Mouse (Mus musculus): ENCODE results near the gene Mfap3l. TPM values are rescaled to one million over a fixed set of nuclear protein-coding genes. Genes with fewer than 3 reads are reported as not detected.

Gene Mfap3l
- polyA plus RNA-seq, 2 experiments = 0.24 to 0.30 TPM

DNA sequence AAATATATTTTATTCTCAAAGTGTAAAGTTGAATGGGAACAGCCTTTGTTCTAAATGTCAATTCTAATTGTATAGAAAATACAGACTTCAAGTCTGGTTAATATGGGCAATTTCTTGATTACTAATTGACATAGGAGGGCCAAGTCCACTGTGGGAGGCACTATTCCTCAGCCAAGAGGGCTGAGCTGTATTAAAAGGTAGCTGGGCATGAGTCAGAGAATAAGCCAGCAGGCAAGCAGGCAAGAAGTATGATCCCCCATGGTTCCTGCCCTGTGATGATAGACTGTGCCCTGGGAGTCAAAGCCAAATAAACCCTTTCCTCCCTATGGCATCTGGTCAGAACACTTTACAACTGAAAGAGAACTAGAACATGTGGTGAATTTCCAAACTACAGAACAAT, 3.2 kb downstream of the Mfap3l start:
- H3K4me3 ChIP-seq (ENCODE audit: insufficient read depth in 1 of 2, low read depth in 2 of 2, low read length in 2 of 2) = no peak overlapping the region
- no peak for TF ChIP-seq EP300 (IDR thresholded peaks at IDR 0.05; ENCODE audit: low read depth)
- no peak for TF ChIP-seq CTCF (IDR thresholded peaks at IDR 0.05; ENCODE audit: low read depth)
- no peaks in the 10 kb centered on the region for H3K36me3 ChIP-seq (replicated peaks; ENCODE audit: control insufficient read depth, insufficient read depth, low read depth)
- no peaks in the 10 kb centered on the region for H3K9me3 ChIP-seq (ENCODE audit: control insufficient read depth, low read length)
- no peak overlapping the region for H3K27ac ChIP-seq
- H3K4me1 ChIP-seq (replicated peaks; ENCODE audit: control insufficient read depth in 2 of 2, insufficient read depth in 2 of 2, low read length in 1 of 2) = peaks cover 0 to 3% of the 10 kb centered on the region in 2 experiments; a peak in 2 of 4 replicates
- no peak overlapping the region for H3K9ac ChIP-seq (replicated peaks)
- H3K4me2 ChIP-seq (ENCODE audit: low read depth) = no peak overlapping the region
- ATAC-seq (ENCODE audit: insufficient read depth) = no peak
- H3K27me3 ChIP-seq (ENCODE audit: control insufficient read depth, insufficient read depth, low read length) = peaks cover 11% of the 10 kb centered on the region
- no peak for DNase-seq (ENCODE audit: low read depth in 3 of 3, low spot score in 3 of 3)

DNA sequence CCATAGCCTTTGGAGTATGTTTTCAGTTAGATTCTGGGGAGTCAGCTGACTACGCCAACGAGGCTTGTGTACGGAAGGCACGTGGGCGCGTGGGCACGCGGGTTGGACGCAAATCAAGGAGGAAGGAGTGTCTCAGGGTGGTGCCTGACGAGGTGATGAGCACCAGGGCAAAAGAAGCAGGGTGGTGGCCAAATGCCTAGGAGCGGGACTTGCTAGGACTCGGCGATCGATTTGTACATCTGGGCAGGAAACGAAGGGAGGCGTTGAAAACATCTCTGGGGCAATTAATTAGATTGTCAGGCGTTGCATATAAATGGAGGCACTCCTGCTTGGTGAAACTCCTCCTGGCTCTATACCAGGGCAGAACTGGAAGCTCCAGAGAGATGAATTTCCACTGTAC, 7.4 kb downstream of the Mfap3l start:
- H3K36me3 ChIP-seq (replicated peaks; ENCODE audit: control insufficient read depth, insufficient read depth, low read depth) = no peaks in the 10 kb centered on the region
- H3K27ac ChIP-seq = no peak overlapping the region
- 78% methylated on average over 17 of the region's 17 CpGs for WGBS (ENCODE audit: insufficient replicate concordance)
- H3K9ac ChIP-seq (replicated peaks) = no peak overlapping the region
- no peak overlapping the region for H3K4me3 ChIP-seq (ENCODE audit: insufficient read depth in 1 of 2, low read depth in 2 of 2, low read length in 2 of 2)
- H3K4me1 ChIP-seq (replicated peaks; ENCODE audit: control insufficient read depth in 2 of 2, insufficient read depth in 2 of 2, low read length in 1 of 2) = no peaks in the 10 kb centered on the region
- ATAC-seq (ENCODE audit: insufficient read depth) = no peak
- TF ChIP-seq CTCF (IDR thresholded peaks at IDR 0.05; ENCODE audit: low read depth) = no peak
- TF ChIP-seq EP300 (IDR thresholded peaks at IDR 0.05; ENCODE audit: low read depth) = no peak
- H3K4me2 ChIP-seq (ENCODE audit: low read depth) = no peak overlapping the region
- no peak for DNase-seq (ENCODE audit: low read depth in 3 of 3, low spot score in 3 of 3)
- H3K27me3 ChIP-seq (ENCODE audit: control insufficient read depth, insufficient read depth, low read length) = no peaks in the 10 kb centered on the region
- no peaks in the 10 kb centered on the region for H3K9me3 ChIP-seq (ENCODE audit: control insufficient read depth, low read length)

DNA sequence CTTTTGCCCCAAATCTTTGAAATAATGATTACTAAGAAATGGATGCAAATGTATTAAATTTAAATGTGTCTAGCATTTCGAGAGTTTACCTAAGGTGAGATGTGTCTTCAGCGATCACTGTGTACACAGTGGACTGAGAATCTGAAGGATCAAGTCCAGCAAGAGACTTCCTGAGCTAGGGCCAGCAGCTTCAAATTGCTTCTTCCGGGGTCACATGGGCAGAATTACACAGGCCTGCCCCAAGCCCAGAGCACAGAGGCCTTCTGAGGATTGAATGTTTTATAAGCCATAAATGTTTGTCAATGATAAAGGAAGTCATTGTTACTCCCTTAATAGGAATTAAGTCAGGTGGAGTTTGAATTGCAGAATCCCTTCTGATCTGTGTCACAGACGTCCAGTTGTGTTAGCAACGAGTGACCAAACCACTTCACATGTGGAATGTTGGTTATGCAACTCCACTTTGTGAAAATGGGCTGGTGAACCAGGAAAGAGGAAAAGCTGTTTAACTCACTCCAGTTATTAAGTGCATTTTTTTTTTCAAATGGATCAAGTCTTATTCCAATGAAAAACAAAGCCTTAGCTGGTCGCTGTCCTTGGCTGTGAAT, 10.9 kb downstream of the Mfap3l start:
- Histone ChIP-seq H3K27ac (no peak overlapping the region), H3K9me3 (ENCODE audit: control insufficient read depth, low read length) (no peaks in the 10 kb centered on the region), H3K4me2 (ENCODE audit: low read depth) (no peak overlapping the region), H3K4me3 (ENCODE audit: insufficient read depth in 1 of 2, low read depth in 2 of 2, low read length in 2 of 2) (no peak overlapping the region), H3K36me3 (replicated peaks; ENCODE audit: control insufficient read depth, insufficient read depth, low read depth) (no peaks in the 10 kb centered on the region), H3K27me3 (ENCODE audit: control insufficient read depth, insufficient read depth, low read length) (no peaks in the 10 kb centered on the region), H3K4me1 (replicated peaks; ENCODE audit: control insufficient read depth in 2 of 2, insufficient read depth in 2 of 2, low read length in 1 of 2) (no peaks in the 10 kb centered on the region), H3K9ac (replicated peaks) (no peak overlapping the region)
- TF ChIP-seq CTCF (IDR thresholded peaks at IDR 0.05; ENCODE audit: low read depth) (no peak), EP300 (IDR thresholded peaks at IDR 0.05; ENCODE audit: low read depth) (no peak)
- no peak for ATAC-seq (ENCODE audit: insufficient read depth)
- DNase-seq (ENCODE audit: low read depth in 3 of 3, low spot score in 3 of 3) = no peak
- 60% methylated on average over 6 of the region's 6 CpGs for WGBS (ENCODE audit: insufficient replicate concordance)

DNA sequence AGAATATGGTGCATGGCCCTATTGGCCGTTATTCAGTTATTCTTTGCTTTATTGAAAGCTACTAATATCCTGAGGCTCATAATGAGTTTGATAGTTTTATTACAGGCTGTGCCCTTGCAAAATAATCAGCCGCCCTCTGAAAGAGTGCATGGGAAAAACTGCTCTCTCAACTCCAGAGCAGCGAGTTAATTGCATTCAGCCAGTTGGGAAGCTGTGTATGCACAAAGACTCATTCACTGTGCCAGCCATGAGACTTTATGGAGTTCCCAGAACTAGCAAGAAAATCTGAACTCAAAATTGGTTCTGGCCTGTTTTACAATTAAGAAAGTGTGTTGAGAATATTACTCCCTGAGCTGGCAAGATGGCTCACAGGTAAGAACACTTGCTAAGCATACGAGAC, 12.5 kb downstream of the Mfap3l start:
- Histone ChIP-seq H3K9me3 (ENCODE audit: control insufficient read depth, low read length) (no peaks in the 10 kb centered on the region), H3K4me2 (ENCODE audit: low read depth) (no peak overlapping the region), H3K27ac (no peak overlapping the region), H3K9ac (replicated peaks) (no peak overlapping the region), H3K36me3 (replicated peaks; ENCODE audit: control insufficient read depth, insufficient read depth, low read depth) (no peaks in the 10 kb centered on the region), H3K4me3 (ENCODE audit: insufficient read depth in 1 of 2, low read depth in 2 of 2, low read length in 2 of 2) (no peak overlapping the region), H3K27me3 (ENCODE audit: control insufficient read depth, insufficient read depth, low read length) (no peaks in the 10 kb centered on the region), H3K4me1 (replicated peaks; ENCODE audit: control insufficient read depth in 2 of 2, insufficient read depth in 2 of 2, low read length in 1 of 2) (no peaks in the 10 kb centered on the region)
- ATAC-seq (ENCODE audit: insufficient read depth) (no peak), DNase-seq (ENCODE audit: low read depth in 3 of 3, low spot score in 3 of 3) (no peak)
- TF ChIP-seq EP300 (IDR thresholded peaks at IDR 0.05; ENCODE audit: low read depth) (no peak), CTCF (IDR thresholded peaks at IDR 0.05; ENCODE audit: low read depth) (no peak)
- 51% methylated on average over 4 of the region's 4 CpGs for WGBS (ENCODE audit: insufficient replicate concordance)

DNA sequence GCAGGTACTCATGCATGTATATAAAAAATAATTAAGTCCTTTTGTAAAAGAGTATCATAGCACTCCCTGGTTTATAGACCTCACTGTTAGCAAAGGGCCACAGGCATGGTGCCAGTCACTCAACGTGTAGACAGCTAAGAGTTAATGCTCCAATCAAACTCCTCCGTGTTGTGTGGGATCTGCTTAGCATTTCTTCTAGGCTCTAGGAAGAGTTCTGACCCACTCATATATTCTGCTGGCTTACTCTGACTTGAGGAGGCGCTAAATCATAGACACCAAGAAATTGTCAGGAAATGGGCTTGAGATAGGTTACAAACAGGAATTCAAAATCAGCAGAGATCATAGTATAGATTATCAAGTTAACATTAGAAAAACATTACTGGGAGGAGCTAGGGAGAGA, 13.3 kb downstream of the Mfap3l start:
- Histone ChIP-seq H3K9me3 (ENCODE audit: control insufficient read depth, low read length) (no peaks in the 10 kb centered on the region), H3K4me2 (ENCODE audit: low read depth) (no peak overlapping the region), H3K9ac (replicated peaks) (no peak overlapping the region), H3K36me3 (replicated peaks; ENCODE audit: control insufficient read depth, insufficient read depth, low read depth) (no peaks in the 10 kb centered on the region), H3K4me3 (ENCODE audit: insufficient read depth in 1 of 2, low read depth in 2 of 2, low read length in 2 of 2) (no peak overlapping the region), H3K4me1 (replicated peaks; ENCODE audit: control insufficient read depth in 2 of 2, insufficient read depth in 2 of 2, low read length in 1 of 2) (no peaks in the 10 kb centered on the region), H3K27ac (no peak overlapping the region), H3K27me3 (ENCODE audit: control insufficient read depth, insufficient read depth, low read length) (no peaks in the 10 kb centered on the region)
- WGBS (ENCODE audit: insufficient replicate concordance) = 63% methylated on average over 3 of the region's 3 CpGs
- no peak for ATAC-seq (ENCODE audit: insufficient read depth)
- no peak for DNase-seq (ENCODE audit: low read depth in 3 of 3, low spot score in 3 of 3)
- TF ChIP-seq EP300 (IDR thresholded peaks at IDR 0.05; ENCODE audit: low read depth) = no peak
- no peak for TF ChIP-seq CTCF (IDR thresholded peaks at IDR 0.05; ENCODE audit: low read depth)
